Mouse (Mus musculus) liver, adult (tissue): ENCODE results near the gene Atf6b.

ENCODE experiments used
- GATA4 ChIP-seq: IDR thresholded peaks from 2 replicates; pipeline ENCODE4 v1.6.1; 2014; ENCODE audit warnings: mild to moderate bottlenecking, low read length; ENCODE audit not compliant: insufficient replicate concordance

The Atf6b gene

DNA sequence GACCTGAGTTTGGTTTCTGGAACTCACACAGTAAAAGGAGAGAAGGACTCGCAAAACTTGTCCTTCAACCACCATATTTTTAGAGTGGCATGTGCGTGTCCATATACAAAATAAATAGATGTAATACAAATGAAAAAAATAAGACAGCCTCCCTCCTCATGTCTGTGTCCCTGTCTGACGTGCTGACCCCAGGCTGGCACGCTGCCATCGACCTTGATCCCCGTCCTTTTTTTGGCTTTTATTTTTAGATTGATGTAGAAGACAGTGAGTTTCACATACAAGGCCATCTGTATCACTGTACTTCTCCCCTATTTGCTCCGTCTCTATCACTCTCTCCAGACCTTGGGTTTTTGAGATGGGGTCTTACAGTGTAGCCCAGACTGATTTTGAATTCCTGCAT lies 17.5 kb downstream of the Atf6b start:
- no peak for TF ChIP-seq GATA4

DNA sequence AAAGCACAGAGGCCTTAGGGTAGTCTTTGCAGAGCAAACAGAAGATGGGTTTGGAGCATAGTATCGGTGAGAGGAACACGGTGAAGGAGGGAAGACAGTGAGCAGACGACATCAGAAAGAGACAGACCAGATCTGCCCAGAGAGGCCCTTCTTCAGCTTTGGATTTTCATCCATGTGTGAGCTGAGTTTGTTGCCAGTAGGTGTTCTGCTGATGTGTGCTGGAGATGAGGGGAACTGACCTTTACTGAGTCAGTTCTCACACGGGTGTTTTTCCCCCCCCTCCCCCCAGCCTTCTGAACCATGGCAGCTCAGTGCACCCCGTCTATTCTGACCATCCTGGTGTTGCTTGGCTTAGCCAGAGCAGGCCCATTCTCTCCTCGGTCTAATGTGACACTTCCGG lies 23.3 kb downstream of the Atf6b start, which contains the start of gene Tnxb:
TSS of gene Tnxb (plus strand) at position 301 of the 400 bp plus-strand sequence.
- no peak for TF ChIP-seq GATA4

DNA sequence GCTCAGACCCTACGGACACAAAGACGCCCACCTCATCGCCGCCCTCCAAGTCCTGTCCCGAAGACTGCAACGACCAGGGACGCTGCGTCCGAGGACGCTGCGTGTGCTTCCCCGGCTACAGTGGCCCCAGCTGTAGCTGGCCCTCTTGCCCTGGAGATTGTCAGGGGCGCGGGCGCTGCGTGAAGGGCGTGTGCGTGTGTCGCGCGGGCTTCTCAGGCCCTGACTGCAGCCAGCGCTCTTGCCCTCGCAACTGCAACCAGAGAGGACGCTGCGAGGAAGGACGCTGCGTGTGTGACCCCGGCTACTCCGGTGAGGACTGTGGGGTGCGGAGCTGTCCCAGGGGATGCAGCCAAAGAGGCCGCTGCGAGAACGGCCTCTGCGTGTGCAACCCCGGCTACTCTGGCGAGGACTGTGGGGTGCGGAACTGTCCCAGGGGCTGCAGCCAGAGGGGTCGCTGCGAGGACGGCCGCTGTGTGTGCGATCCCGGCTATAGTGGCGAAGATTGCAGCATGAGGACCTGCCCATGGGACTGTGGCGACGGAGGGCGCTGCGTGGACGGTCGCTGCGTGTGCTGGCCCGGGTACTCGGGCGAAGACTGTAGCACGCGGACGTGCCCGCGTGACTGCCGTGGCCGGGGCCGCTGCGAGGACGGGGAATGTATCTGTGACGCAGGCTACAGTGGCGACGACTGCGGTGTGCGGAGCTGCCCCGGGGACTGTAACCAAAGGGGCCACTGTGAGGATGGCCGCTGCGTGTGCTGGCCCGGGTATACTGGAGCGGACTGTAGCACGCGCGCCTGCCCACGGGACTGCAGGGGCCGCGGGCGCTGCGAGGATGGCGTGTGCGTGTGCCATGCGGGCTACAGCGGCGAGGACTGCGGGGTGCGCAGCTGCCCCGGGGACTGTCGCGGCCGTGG lies 24.5 kb downstream of the Atf6b start:
- no peak for TF ChIP-seq GATA4

DNA sequence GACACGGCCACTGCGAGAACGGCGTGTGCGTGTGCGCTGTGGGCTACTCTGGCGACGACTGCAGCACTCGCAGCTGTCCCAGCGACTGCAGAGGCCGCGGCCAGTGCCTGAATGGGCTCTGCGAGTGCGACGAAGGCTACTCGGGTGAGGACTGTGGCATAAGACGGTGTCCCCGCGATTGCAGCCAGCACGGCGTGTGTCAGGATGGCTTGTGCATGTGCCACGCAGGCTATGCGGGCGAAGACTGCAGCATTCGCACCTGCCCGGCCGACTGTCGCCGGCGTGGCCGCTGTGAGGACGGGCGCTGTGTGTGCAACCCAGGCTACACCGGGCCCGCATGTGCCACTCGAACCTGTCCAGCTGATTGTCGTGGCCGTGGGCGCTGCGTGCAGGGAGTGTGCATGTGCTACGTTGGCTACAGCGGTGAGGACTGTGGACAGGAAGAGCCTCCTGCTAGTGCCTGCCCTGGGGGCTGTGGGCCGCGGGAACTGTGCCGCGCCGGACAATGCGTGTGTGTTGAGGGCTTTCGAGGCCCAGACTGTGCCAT lies 25.4 kb downstream of the Atf6b start:
- TF ChIP-seq GATA4: no peak

DNA sequence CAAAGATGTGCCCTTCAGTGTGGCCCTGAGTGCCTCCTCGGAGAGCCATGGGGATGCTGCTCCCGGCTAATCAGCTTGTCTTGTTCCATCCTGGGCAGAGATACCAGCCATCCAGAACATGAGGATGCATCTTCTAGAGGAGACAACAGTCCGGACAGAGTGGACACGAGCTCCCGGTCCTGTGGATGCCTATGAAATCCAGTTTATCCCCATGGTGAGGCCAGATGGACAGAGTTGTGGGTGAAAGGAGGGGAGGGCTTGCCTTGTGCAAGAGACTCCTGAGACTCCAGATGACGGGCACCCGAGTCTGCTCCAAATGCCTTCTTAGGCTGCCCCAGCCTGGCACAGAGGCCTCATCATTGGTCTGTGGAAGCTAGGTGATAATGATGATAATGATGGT lies 26.2 kb downstream of the Atf6b start:
- no peak for TF ChIP-seq GATA4

DNA sequence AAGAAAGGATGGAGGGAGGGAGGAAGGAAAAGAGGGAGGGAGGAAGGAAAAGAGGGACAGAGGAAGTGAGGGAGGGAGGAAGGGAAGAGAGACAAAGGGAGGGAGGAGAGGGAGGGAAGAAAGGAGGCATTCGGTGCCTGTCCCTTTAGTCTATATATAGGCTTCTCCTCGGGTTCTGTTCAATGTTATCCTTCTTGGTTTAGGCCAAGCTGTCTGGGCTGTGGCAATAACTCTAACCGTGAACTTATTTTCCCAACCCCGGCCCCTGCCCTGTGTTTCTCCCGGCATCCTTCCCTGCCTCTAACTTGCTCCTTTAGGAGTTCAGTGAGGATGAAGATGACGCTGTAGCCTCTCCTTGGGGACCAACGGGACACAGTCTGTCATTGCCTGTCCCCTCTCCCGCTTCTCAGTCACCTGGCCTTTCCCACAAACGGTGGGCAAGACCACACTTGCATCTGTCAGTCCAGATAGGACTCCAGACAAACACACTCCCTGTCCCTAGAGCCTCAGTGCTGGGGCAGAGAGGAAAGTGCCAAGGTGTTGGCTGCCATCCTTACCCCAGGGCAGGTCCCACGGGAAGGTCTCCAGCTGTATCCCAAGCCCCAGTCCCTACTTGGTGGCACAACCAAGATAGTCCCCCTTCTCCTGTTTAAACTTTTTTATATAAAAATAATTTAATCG lies 27.7 kb downstream of the Atf6b start:
- TF ChIP-seq GATA4: no peak

DNA sequence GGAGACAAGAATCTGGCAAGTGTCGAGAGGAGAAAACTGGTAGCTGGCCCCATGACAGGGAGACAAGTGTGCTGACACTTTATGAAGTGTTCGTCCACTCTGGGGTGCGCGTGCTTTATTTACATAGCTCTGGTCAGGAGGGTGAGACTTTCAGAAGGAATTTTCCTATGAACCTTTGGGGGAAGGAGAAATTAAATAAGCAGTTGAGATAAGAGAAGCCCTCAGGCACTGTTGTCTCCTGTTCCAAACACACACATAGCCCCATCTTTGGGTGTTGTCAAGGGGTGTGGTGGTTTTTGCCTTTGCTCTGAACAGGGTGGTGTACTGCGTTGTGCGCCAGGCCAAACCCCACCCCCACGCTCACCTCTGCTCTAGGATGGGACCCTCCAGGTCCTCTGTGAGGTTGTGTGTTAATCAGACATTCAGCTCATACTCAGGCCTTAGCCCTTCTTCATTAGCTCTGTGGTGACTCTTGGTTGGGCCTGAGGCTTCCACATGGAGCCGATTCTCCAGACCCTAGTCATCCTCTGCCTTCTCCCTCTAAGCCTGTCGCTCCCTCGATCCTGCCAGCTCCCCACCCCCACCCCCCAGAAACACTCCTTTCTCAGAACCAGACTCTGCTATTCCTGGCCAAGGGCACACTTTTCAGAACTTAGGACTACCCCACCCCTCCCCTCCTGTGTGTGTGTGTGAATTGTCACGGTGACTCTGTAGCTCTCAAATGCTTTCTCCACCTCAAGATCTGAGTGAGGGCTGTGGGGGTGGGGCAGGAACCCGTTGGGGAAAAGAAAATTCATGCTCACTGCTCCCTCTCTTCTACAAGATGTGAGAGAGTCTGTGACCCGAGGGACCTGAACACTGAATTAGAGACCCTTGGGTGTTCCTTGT lies 28.5 kb downstream of the Atf6b start:
- no peak for TF ChIP-seq GATA4

DNA sequence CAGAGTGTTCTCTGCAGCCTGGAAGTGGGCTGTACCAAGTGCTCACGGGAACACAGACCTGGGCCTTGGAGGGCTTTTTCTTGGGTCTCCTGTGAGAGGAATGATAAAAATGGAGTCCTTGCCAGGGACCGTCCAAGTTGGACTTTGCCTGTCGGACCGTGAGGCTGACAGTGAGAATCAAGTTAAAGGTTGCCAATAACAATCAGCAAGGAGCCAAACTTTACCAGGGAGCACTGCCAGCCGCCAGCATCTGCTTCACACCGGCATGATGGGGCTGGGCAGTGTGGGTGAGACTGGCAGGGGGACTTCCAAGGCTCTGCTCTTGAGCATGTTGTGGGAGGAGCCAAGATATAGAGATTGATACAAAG lies 29.1 kb downstream of the Atf6b start:
- TF ChIP-seq GATA4: no peak

DNA sequence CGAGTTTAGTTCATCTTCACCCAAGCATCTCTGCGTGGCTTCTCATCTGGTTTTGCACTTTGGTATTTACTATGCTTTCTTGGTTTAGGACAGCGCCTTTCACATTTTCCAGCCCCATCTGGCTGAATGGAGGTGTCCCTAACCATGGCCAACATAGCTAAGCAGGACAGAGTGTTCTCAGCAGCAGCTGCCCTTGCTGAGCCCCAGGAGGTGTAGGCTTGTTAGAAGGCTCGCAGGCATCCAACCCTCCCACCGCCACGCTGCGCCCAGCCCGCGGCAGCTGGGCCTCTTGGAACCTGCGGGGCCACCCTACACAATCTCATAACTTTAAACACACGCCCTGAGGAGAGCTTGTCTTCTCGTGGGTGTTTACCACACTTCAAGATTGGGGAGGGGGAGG lies 29.7 kb downstream of the Atf6b start:
- TF ChIP-seq GATA4: no peak

DNA sequence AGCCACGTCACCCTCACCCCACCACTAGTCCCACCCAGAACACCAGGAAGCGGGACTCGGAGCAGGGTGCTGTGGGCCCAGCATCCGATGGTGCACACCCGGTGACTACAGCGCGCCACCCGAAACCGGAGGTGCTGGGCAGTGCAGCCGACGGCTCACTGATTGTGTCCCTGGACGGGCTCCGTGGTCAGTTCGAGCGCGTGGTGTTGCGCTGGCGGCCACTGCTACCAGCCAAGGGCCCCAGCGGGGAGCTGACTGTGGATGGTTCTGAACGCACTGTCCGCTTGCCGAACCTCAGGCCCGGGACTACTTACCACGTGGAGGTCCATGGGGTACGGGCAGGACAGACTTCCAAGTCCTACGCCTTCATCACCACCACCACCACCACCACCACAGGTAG lies 33.2 kb downstream of the Atf6b start:
- no peak for TF ChIP-seq GATA4

DNA sequence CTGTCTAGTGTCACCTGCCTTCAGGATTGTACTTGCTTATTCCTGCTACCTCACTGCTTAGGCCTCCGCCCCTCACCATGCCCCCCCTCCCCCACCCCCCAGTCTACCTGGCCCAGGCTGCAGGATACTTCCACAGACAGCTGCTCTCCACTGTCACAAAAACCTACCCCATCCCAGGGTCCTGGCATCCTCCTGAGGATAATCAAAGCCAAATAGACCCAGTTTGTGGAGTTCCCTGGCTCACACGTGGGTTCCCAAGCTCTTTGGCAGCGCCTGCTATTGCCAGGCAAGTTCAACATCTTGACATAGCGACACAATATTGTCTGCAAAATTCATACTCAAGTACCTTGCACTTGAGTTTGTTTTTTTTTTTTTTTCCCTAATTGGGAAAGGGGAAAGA lies 33.7 kb downstream of the Atf6b start:
- TF ChIP-seq GATA4: no peak

DNA sequence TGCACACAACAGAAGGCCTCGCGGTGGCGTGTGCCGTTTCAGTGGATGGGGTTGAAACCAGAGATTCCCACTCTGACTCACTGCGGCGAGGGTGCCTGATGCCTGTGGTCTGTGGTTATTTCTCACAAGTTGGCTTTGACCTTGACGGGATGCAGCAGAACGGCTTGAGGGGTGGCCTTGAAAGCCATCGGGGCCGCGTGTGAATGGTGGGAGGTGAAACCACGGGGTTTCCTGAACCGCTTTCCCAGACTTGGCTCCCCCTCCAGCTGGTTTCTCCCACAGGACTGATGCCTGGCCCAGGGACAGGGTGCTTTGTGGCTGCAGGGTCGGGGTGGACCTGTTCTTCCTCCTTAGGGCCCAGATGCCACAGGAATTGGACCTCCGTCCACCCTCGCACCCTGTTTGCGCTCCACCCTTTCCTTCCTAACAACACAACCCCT lies 34.2 kb downstream of the Atf6b start:
- no peak for TF ChIP-seq GATA4

DNA sequence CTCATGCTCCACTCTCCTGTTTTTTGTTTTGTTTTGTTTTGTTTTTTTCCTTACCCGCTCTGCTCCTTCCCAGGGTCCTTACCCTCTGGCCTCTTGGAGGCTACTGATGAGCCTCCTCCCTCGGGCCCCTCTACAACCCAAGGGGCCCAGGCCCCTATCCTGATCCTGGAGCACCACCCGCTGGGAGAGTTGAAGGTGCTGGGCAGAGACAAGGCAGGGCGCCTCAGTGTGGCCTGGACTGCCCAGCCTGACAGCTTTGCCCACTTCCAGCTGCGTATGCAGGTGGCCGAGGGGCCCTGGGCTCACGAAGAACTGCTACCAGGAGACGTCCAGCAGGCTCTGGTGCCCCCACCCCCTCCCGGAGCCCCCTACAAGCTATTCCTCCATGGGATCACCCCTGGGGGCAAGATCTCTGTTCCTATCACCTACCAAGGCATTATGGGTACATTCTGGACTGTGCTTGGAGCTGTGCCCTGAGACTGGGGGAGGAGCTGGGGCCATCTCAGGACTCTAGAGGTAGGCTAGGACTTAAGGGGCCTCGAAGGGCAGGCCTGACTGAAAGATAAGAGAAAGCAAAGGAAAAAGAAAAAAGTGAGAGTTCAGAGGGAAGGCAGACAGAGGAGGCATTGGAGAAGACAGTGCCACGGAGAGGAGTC lies 35.1 kb downstream of the Atf6b start:
- TF ChIP-seq GATA4: no peak

DNA sequence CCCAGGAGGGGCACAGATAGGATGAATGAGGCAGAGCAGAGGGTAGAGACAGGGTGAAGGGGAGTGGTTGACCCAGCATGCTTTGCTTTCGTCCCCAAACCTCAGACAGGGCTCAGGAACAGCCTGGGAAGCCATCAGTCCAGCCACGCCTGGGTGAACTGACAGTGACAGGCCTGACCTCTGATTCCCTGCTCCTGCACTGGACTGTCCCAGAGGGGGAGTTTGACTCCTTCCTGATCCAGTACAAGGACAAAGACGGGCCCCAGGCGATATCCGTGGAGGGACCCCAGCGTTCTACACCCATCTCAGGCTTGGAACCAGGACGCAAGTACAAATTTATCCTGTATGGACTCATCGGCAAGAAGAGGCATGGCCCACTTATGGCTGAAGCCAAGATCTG lies 36.2 kb downstream of the Atf6b start:
- no peak for TF ChIP-seq GATA4

DNA sequence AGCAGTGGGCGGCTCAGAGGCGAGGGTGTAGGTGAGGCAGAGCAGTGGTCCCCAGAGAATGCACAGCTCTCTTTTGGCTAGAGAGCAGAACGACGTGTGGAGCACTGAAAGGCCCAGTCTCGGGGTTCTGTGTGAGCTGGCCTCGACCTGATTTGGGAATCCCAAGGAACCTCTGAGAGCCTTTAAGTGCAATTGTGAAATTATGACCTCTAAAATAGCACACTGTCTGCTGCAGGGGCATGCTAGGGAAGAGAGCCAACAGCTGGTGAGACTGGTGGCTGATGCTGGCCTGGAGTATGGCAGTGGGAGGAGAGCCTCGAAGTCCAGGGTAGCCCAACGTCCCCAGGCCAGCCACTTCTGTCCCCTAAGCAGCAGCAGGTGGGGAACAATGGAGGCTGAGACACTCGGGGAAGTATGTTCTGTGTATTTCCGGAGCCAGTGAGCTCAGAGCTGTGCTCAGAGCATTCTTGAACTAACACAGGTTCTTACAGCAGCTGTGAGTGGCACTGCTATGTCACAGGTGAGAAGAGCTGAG lies 36.8 kb downstream of the Atf6b start:
- TF ChIP-seq GATA4: no peak
